Mouse (Mus musculus): Measurements from ENCODE around the gene Mindy3.
A peak's percentile ranks its signal among the peaks of the same experiment; 100 is the strongest.

Mindy3 gene

GRCm38 (mm10) chr2:12368451-12368850, 50.8 kb downstream of the Mindy3 start:
- DNase-seq: no peak

DNA sequence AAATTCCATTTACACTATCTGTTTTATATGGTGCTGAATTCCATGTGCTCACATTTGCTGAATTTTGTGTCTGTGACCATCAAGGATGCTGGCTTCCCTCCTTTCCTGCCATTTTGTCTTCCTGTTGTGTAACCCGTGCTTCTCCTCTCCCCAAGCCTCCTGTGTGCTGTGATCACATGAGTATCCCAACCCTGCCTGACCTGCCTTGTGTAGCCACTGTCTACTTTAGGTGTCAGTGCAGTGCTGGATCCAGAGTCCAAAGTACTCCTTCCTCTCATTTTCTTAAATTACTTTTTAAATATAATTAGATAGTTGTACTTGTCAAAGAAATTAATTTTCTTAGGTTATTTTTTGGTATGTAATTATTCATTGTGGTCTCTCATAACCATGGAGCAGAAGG, 51.3 kb downstream of the Mindy3 start:
- no peak for DNase-seq

GRCm38 (mm10) chr2:12361310-12361709, 58.0 kb downstream of the Mindy3 start:
- DNase-seq: no peak

GRCm38 (mm10) chr2:12354837-12355236, 64.4 kb downstream of the Mindy3 start:
- DNase-seq: no peak

- no peak for DNase-seq
These were observed 70.4 kb downstream of the Mindy3 start for GRCm38 (mm10) chr2:12348914-12349313.

DNA sequence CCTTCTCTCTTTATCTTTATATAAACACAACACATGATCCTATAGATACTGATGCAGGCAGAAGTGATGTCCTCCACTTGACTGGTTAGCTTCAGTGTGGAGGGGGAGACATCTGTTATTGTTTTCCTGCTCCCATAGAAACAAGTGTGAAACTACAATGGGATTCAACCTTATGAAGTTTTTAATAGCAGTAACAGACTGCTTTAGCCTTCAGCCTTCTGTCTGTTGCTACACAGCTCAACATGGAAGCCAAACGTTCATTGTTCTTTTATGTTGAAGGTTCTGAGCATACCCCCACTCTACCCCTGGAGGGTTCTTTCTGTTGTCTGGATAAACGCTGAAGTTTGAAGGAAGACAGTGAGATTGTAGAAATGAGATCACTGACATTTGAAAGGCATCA, 87.3 kb downstream of the Mindy3 start:
- DNase-seq: no peak

GRCm38 (mm10) chr2:12329620-12330019, 89.7 kb downstream of the Mindy3 start:
- no peak for DNase-seq

DNA sequence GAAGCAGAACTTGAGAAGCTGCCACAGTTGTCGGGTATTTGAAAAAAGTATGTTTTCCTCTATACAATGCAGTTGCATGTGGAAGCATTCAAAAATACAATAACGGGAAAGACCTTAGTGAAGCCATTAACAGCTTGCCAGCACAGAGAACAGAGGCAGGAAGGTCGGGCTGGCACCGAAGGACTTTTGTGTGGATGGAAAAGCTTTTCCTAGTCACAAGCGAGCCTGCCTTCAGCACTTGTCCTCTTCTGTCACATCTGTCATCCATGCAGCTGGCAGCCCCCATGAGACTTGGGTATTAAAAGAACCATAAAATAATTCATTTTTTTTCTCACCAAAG, 90.2 kb downstream of the Mindy3 start:
- DNase-seq: no peak

DNA sequence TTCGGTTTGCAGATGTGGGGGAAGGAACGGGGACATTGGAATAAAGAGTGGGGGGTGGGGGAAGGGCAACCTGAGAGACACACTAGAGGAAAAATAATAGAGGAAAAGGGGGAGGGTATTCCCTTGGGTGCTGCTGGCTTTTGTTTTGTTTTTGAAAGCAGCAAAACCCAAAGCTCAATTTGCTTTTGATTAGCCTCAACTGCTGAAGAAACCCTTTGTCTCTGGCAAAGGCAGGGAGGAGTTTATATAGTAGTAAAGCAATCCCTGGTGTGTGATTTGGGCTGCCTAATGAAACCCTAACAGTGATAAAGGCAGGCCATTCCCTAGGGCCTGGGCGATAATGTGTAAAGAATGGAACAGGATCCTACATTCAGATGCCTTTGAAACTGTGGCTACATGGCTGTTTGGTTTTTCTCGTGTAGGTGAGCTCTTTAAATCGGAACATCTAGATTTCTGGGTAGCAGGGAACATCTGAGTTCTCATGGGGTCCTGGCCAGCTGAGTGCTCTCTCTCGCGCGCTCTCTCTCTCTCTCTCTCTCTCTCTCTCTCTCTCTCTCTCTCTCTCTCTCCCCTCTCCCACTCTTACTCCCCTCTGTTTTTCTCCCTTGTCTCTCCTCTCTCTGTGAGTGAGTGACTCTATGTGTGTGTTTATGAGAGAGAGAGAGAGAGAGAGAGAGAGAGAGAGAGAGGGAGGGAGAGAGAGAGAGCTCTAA, 90.8 kb downstream of the Mindy3 start:
- no peak for DNase-seq

DNA sequence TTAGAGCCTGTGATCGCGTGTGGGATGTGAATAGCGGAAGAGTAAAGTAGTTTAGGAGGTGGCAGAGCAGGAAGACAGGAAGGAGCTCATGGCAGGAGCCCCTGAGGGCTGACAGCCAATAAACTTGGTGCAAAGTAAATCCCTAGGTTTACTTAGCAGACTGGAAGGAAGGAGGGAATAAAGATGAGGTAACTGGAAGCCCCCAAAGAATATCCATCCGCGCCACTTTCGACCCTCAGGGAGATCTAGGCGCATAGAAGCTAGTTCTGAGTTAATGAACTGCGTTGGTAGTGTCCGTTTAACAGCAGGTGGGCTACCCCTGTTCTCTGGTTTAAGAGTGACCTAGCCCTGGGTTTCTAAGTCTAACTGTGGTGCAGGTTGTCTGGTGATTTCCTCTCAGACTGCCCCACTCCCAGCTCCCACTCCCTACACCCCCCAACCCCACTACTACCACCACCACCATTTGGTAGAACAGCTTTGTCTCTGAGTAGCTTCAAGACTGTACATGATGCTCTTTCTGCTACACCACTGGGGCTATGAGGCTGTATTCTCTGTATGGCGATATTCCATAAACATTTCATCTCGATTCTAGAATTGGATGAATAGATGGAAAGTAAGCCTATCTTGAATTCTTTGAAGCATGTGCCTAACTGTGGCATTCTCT, 91.4 kb downstream of the Mindy3 start:
- no peak for DNase-seq

DNA sequence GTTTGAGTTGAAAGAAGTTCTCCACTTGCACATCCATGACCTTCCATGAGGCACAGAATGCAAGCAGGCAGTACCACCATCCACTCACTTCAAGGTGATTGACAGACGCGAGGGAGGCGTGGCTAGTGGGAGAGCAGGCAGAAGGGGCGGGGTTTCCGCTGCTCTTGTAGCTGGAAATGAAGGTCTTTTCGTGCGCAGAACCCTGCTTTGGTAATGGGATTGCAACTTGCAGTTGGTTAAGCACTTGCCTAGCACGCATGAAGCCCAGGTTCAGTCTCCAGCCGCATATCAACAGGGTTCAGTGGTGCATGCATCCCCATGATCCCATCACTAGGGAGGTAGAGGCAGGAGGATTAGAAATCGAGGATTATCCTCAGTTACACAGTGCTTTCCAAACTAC, 92.1 kb downstream of the Mindy3 start:
- DNase-seq: no peak

GRCm38 (mm10) chr2:12325868-12326267, 93.4 kb downstream of the Mindy3 start:
- no peak for DNase-seq

DNA sequence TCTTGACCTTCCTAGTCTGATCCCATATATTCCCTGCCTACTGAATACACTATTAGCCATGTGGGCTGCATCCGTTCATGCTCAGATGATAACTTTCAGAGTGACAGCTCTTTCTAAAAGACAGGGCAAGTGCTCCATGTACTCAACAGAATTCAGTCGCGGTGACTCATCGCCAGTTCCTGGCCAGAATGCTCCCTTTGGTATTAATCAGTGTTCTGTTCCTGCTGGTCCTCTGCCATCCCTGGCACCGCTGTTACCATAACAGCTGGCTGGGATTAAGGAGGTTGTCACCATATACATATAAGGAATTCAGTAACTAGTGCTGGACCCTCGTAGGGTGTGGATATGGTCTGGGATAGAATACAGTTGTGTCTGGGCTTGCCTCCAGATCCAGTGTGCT, 93.9 kb downstream of the Mindy3 start:
- no peak for DNase-seq

- DNase-seq: no peak
These were observed 98.4 kb downstream of the Mindy3 start for GRCm38 (mm10) chr2:12320914-12321313.

DNA sequence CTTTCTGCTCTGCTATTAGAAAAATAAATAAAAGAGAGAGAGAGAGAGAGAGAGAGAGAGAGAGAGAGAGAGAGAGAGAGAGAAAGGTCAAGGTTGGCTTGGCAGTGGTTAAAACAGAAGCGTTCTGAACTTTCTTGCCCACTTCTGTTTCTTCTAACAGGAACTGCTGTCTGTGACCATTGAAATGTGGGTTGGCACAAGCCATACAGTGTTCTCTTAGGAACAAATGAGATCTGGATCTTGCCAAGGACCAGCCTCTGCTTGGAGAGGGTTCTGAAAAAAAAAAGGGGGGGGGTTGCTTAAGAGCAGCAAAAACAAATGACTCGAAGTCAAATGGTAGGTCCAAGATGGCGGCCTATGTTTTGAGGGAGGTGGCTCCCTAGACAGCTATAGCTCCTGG, 100.6 kb downstream of the Mindy3 start:
- no peak for DNase-seq

DNA sequence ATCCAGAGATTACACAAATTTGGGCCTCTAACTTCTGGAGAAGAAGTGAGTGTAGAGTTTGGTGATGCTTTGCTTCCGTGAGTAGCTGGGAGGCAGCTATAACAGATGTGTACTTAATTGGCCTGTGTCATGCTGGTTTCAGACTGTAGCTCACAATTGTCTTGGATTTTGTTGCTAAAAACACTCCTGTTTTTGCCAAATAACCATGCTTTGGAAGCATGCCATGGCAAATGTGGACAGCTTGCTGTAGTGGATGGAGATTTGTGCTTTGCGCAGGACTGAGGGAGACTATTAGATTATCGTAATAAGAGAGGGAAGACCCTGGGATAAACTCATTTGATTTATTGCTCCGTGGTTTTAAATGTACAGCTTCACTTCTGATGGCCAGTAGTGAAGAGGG, 101.2 kb downstream of the Mindy3 start:
- DNase-seq: no peak

GRCm38 (mm10) chr2:12317343-12317742, 101.9 kb downstream of the Mindy3 start:
- no peak for DNase-seq

GRCm38 (mm10) chr2:12316361-12316760, 102.9 kb downstream of the Mindy3 start:
- DNase-seq: no peak

GRCm38 (mm10) chr2:12314028-12314427, 105.2 kb downstream of the Mindy3 start:
- DNase-seq: no peak

- DNase-seq: no peak
These were observed 110.8 kb downstream of the Mindy3 start for GRCm38 (mm10) chr2:12308466-12308865.

- no peak for DNase-seq
These were observed 112.0 kb downstream of the Mindy3 start for GRCm38 (mm10) chr2:12307311-12307710.

GRCm38 (mm10) chr2:12305064-12305650, 114.1 kb downstream of the Mindy3 start:
- no peak for DNase-seq

GRCm38 (mm10) chr2:12301431-12302170, 117.7 kb downstream of the Mindy3 start, which contains the start of gene Itga8:
Gene Itga8, minus strand, starts transcription at chr2:12301922.
- DNase-seq: peak; percentile 21
